Mouse (Mus musculus) CH12.LX (cell line): ENCODE measurements around the gene Inpp5a. TPM values are rescaled to one million over a fixed set of nuclear protein-coding genes. Genes with fewer than 3 reads are reported as not detected.

Experiments used
- DNase-seq: peaks from one replicate; pipeline ENCODE4 v3.0.0-alpha.2; 2013; ENCODE audit errors: extremely low read depth
- H3K27ac ChIP-seq: 2 replicates; pipeline ENCODE4 v1.5.1; 2012; ENCODE audit warnings: low read depth, mild to moderate bottlenecking, control low read depth, moderate library complexity; ENCODE audit not compliant: insufficient read depth
- H3K27me3 ChIP-seq: replicated peaks from 2 replicates; pipeline ENCODE3; 2012; ENCODE audit warnings: inconsistent platforms
- H3K36me3 ChIP-seq, 2 experiments: replicated peaks in 1 of 2; 2 replicates each; pipeline versions ENCODE3 to v1.6.1; 2012; ENCODE audit warnings: inconsistent platforms in 1 of 2, low read length in 1 of 2, mild to moderate bottlenecking in 1 of 2, mixed read lengths in 1 of 2, moderate library complexity in 1 of 2; ENCODE audit not compliant: control insufficient read depth in 1 of 2, insufficient read depth in 1 of 2
- H3K4me1 ChIP-seq, 2 experiments: 2 replicates each; pipeline ENCODE4 v1.6.1; 2012; ENCODE audit warnings: inconsistent platforms in 1 of 2, moderate library complexity in 1 of 2; ENCODE audit not compliant: insufficient read depth in 2 of 2, control insufficient read depth in 1 of 2
- H3K4me2 ChIP-seq: 2 replicates; pipeline ENCODE4 v1.6.1; 2012; ENCODE audit warnings: low read depth, mild to moderate bottlenecking, control low read depth; ENCODE audit not compliant: poor library complexity, insufficient read depth, severe bottlenecking
- H3K4me3 ChIP-seq, 3 experiments: fragments of 150-350 bp in 1 of 3; sonication (generic) in 1 of 3; replicated peaks in 1 of 3; 2 replicates each; pipeline versions ENCODE3 to v1.5.1; 2011 to 2012; ENCODE audit warnings: low read depth in 2 of 3, low read length in 2 of 3, mild to moderate bottlenecking in 2 of 3, moderate library complexity in 2 of 3, control low read depth in 1 of 3, improper control_type of control experiment in 1 of 3, inconsistent platforms in 1 of 3, mixed read lengths in 1 of 3; ENCODE audit not compliant: poor library complexity in 1 of 3
- H3K79me2 ChIP-seq: replicated peaks from 2 replicates; pipeline ENCODE4 v1.6.1; 2012; ENCODE audit warnings: mild to moderate bottlenecking, moderate library complexity; ENCODE audit not compliant: control insufficient read depth, poor library complexity, insufficient read depth, severe bottlenecking; ENCODE audit errors: extremely low read depth
- H3K9ac ChIP-seq: 2 replicates; pipeline ENCODE4 v1.6.1; 2012; ENCODE audit warnings: low read depth, mild to moderate bottlenecking, control low read depth, moderate library complexity; ENCODE audit not compliant: insufficient read depth
- H3K9me3 ChIP-seq: replicated peaks from 2 replicates; pipeline ENCODE3; 2012; ENCODE audit warnings: low read length, inconsistent platforms, mixed read lengths
- BHLHE40 ChIP-seq: IDR thresholded peaks from 2 replicates; pipeline ENCODE4 v1.6.1; 2011; ENCODE audit warnings: mild to moderate bottlenecking, low read depth, low read length, improper control_type of control experiment
- E2F4 ChIP-seq: IDR thresholded peaks from 2 replicates; pipeline ENCODE4 v1.6.1; 2011; ENCODE audit warnings: low read depth, low read length, improper control_type of control experiment; ENCODE audit not compliant: insufficient replicate concordance
- ELF1 ChIP-seq: IDR thresholded peaks from 2 replicates; pipeline ENCODE4 v1.6.1; 2014; ENCODE audit warnings: low read depth, mild to moderate bottlenecking, inconsistent platforms, low read length, improper control_type of control experiment
- HCFC1 ChIP-seq: IDR thresholded peaks from 2 replicates; pipeline ENCODE4 v1.6.1; 2012; ENCODE audit warnings: low read depth, mild to moderate bottlenecking, inconsistent platforms, low read length, improper control_type of control experiment
- JUN ChIP-seq: IDR thresholded peaks from 2 replicates; pipeline ENCODE4 v1.6.1; 2011; ENCODE audit warnings: low read depth, mild to moderate bottlenecking, low read length, improper control_type of control experiment, moderate library complexity; ENCODE audit not compliant: insufficient read depth
- JUND ChIP-seq: conservative IDR thresholded peaks from 2 replicates; pipeline ENCODE4 v1.6.1; 2011; ENCODE audit warnings: low read depth, low read length, improper control_type of control experiment
- MAFK ChIP-seq: IDR thresholded peaks from 2 replicates; pipeline ENCODE4 v1.6.1; 2011; ENCODE audit warnings: low read length, improper control_type of control experiment; ENCODE audit not compliant: insufficient replicate concordance
- MAZ ChIP-seq: IDR thresholded peaks from 2 replicates; pipeline ENCODE4 v1.6.1; 2012; ENCODE audit warnings: low read depth, mild to moderate bottlenecking, inconsistent platforms, low read length, improper control_type of control experiment, moderate library complexity
- MEF2A ChIP-seq: IDR thresholded peaks from 2 replicates; pipeline ENCODE4 v1.6.1; 2014; ENCODE audit warnings: low read depth, mild to moderate bottlenecking, inconsistent platforms, low read length, improper control_type of control experiment, borderline replicate concordance
- MXI1 ChIP-seq: IDR thresholded peaks from 2 replicates; pipeline ENCODE4 v1.6.1; 2011; ENCODE audit warnings: mild to moderate bottlenecking, low read depth, low read length, improper control_type of control experiment
- SIN3A ChIP-seq: IDR thresholded peaks from 2 replicates; pipeline ENCODE4 v1.6.1; 2012; ENCODE audit warnings: low read length, improper control_type of control experiment, inconsistent platforms
- UBTF ChIP-seq: IDR thresholded peaks from 2 replicates; pipeline ENCODE4 v1.6.1; 2012; ENCODE audit warnings: low read depth, mild to moderate bottlenecking, inconsistent platforms, low read length, improper control_type of control experiment, moderate library complexity
- USF2 ChIP-seq: conservative IDR thresholded peaks from 2 replicates; pipeline ENCODE4 v1.6.1; 2011; ENCODE audit warnings: low read depth, low read length, improper control_type of control experiment
- ZC3H11A ChIP-seq: IDR thresholded peaks from 2 replicates; pipeline ENCODE4 v1.6.1; 2012; ENCODE audit warnings: low read depth, mild to moderate bottlenecking, inconsistent platforms, low read length, improper control_type of control experiment
- ZNF384 ChIP-seq: IDR thresholded peaks from 2 replicates; pipeline ENCODE4 v1.6.1; 2012; ENCODE audit warnings: low read depth, low read length, improper control_type of control experiment, inconsistent platforms
- dilution Hi-C: fragments of 300-500 bp; cut with MboI; formaldehyde crosslinking; loops from 2 replicates; pipeline ENCODE4 v1.14.3; 2020; ENCODE audit warnings: low sequenced_read_pairs; ENCODE audit not compliant: extremely low pct_unique_long_range_greater_than_20kb, extremely low pct_ligation_motif_present
- in situ Hi-C: fragments of 300-500 bp; cut with MboI; formaldehyde crosslinking; loops from 3 replicates; pipeline ENCODE4 v1.14.3; 2019; ENCODE audit warnings: low sequenced_read_pairs, low pct_ligation_motif_present, low pct_unique_long_range_greater_than_20kb, mixed read lengths
- polyA plus RNA-seq: library from polyadenylated mRNA; unstranded; fragments of >175 nt; gene quantifications from 2 replicates; pipeline ENCODE4 v1.2.1, GENCODE M21; 2012; ENCODE audit warnings: low read depth; ENCODE audit not compliant: insufficient read length
- total RNA-seq, 2 experiments: library from RNA; depleted of rRNA; stranded (reverse); fragments of 300-350 nt in 1 of 2; fragments of >200 nt in 1 of 2; gene quantifications; 2 replicates each; pipeline ENCODE4 v1.2.3; 2012 to 2014

Inpp5a gene
- total and polyA plus RNA-seq, 3 experiments: 1.7 to 5.4 (median 3.0) TPM

- dilution Hi-C loops: no loop called here
- Histone ChIP-seq H3K79me2 (no peaks in the 10 kb centered on the region), H3K27me3 (no peaks in the 10 kb centered on the region), H3K36me3 (peaks cover 0 to 4% of the 10 kb centered on the region in 2 experiments), H3K9me3 (no peaks in the 10 kb centered on the region), H3K9ac (no peak overlapping the region), H3K27ac (no peak overlapping the region), H3K4me1 (no peaks in the 10 kb centered on the region), H3K4me3 (no peak overlapping the region), H3K4me2 (no peak overlapping the region)
- in situ Hi-C loops: no loop called here
- TF ChIP-seq MXI1: no peak
- TF ChIP-seq USF2: no peak
- TF ChIP-seq JUND: no peak
- no peak for TF ChIP-seq SIN3A
- no peak for TF ChIP-seq UBTF
- no peak for TF ChIP-seq MAFK
- no peak for DNase-seq
These were observed 162.6 kb downstream of the Inpp5a start for GRCm38 (mm10) chr7:139551519-139551918.

GRCm38 (mm10) chr7:139556331-139556730 is 167.4 kb downstream of the Inpp5a start:
- Histone ChIP-seq H3K36me3 (peaks cover 0 to 21% of the 10 kb centered on the region in 2 experiments), H3K9ac (no peak overlapping the region), H3K4me1 (0 out of 4 replicates have a peak, but pooled peaks cover 0 to 3% of the 10 kb centered on the region in 2 experiments), H3K79me2 (no peaks in the 10 kb centered on the region), H3K4me3 (no peak overlapping the region), H3K9me3 (no peaks in the 10 kb centered on the region), H3K27me3 (no peaks in the 10 kb centered on the region), H3K27ac (no peak overlapping the region), H3K4me2 (no peak overlapping the region)
- in situ Hi-C loops (no loop called here), dilution Hi-C loops (no loop called here)
- TF ChIP-seq E2F4 (no peak), BHLHE40 (no peak), ELF1 (no peak), HCFC1 (no peak), MAZ (no peak), ZC3H11A (no peak), ZNF384 (no peak), JUN (no peak), MEF2A (no peak)
- no peak for DNase-seq
